Mouse (Mus musculus) testis, adult 2 months (tissue): ENCODE measurements around the gene Gapdh.

ENCODE experiments used
- CTCF ChIP-seq: fragments of 200-500 bp; IDR thresholded peaks from 2 replicates; pipeline ENCODE4 v1.5.1; 2012; ENCODE audit warnings: low read depth, mild to moderate bottlenecking, inconsistent platforms, low read length, moderate library complexity; ENCODE audit not compliant: control insufficient read depth, insufficient read depth, insufficient replicate concordance
- POLR2A ChIP-seq: fragments of 200-500 bp; IDR thresholded peaks from 2 replicates; pipeline ENCODE4 v1.6.1; 2012; ENCODE audit warnings: low read depth, mild to moderate bottlenecking, inconsistent platforms, low read length, moderate library complexity; ENCODE audit not compliant: control insufficient read depth

GRCm38 (mm10) chr6:125142436-125142835 lies 23.8 kb downstream of the Gapdh start:
- TF ChIP-seq CTCF (no peak), POLR2A (no peak)
